Mouse (Mus musculus) limb, embryonic 11.5 days (tissue): ENCODE measurements at regions not wholly inside any gene's neighbourhood (a gene's known extent, or its start where the extent isn't known, plus 50 kb on each side); places are given as distances from the start of the nearest gene placed in this dataset.
A peak's percentile ranks its signal among the peaks of the same experiment; 100 is the strongest.

Experiments used
- ATAC-seq: fragments of 200-750 bp; cut with Nextera tagmentation; 2 replicates; pipeline ENCODE4 v1.8.0; 2017; ENCODE audit warnings: low read depth; ENCODE audit not compliant: insufficient number of reproducible peaks, low FRiP score, low TSS enrichment
- DNase-seq: peaks from one replicate; pipeline ENCODE4 v3.0.0-alpha.2; 2015; ENCODE audit warnings: low spot score
- H3K27ac ChIP-seq: fragments of 300-500 bp; sonication (generic); replicated peaks from 2 replicates; pipeline ENCODE4 v1.5.1; 2014; ENCODE audit warnings: low read depth, mild to moderate bottlenecking, low read length
- H3K27me3 ChIP-seq: fragments of 300-500 bp; sonication (generic); 2 replicates; pipeline ENCODE4 v1.6.1; 2014; ENCODE audit warnings: mild to moderate bottlenecking, low read length, mixed read lengths; ENCODE audit not compliant: control insufficient read depth, insufficient read depth
- H3K36me3 ChIP-seq: fragments of 300-500 bp; sonication (generic); 2 replicates; pipeline ENCODE4 v1.6.1; 2014; ENCODE audit warnings: mild to moderate bottlenecking, low read length, moderate library complexity, mixed read lengths; ENCODE audit not compliant: control insufficient read depth, insufficient read depth
- H3K4me1 ChIP-seq: fragments of 300-500 bp; sonication (generic); 2 replicates; pipeline ENCODE4 v1.6.1; 2014; ENCODE audit warnings: low read length, mixed read lengths; ENCODE audit not compliant: control insufficient read depth, insufficient read depth
- H3K4me2 ChIP-seq: fragments of 300-500 bp; sonication (generic); 2 replicates; pipeline ENCODE4 v1.6.1; 2014; ENCODE audit warnings: low read depth, mild to moderate bottlenecking, moderate library complexity; ENCODE audit not compliant: severe bottlenecking
- H3K4me3 ChIP-seq: fragments of 300-500 bp; sonication (generic); 2 replicates; pipeline ENCODE4 v1.5.1; 2014; ENCODE audit warnings: low read depth, low read length
- H3K9ac ChIP-seq: fragments of 300-500 bp; sonication (generic); 2 replicates; pipeline ENCODE4 v1.6.1; 2014; ENCODE audit warnings: mild to moderate bottlenecking, low read length
- H3K9me3 ChIP-seq: fragments of 300-500 bp; sonication (generic); 2 replicates; pipeline ENCODE4 v1.6.1; 2016; ENCODE audit warnings: low read length; ENCODE audit not compliant: control insufficient read depth
- WGBS: fragments of 180-500 bp; shearing (Covaris S2); extraction: QIAGEN DNeasy Blood & Tissue Kit; methylation state at CpG from one replicate; pipeline ENCODE4 v1.1.7; 2014; 5-methylcytosine and 5-hydroxymethylcytosine counted together

- Histone ChIP-seq H3K27me3 (no peaks in the 10 kb centered on the region), H3K9me3 (no peaks in the 10 kb centered on the region), H3K9ac (no peak overlapping the region), H3K4me1 (no peaks in the 10 kb centered on the region), H3K27ac (no peak overlapping the region), H3K4me3 (no peak overlapping the region), H3K36me3 (no peaks in the 10 kb centered on the region), H3K4me2 (no peak overlapping the region)
- DNase-seq (no peak), ATAC-seq (no peak)
- 92% methylated on average over 2 of the region's 2 CpGs for WGBS
These were observed 155.2 kb upstream of the Robo1 start for GRCm38 (mm10) chr16:72152920-72153319.

- no peaks in the 10 kb centered on the region for H3K27me3 ChIP-seq
- no peak overlapping the region for H3K4me3 ChIP-seq
- no peak overlapping the region for H3K27ac ChIP-seq
- no peak overlapping the region for H3K4me2 ChIP-seq
- no peak for ATAC-seq
- no peak overlapping the region for H3K9ac ChIP-seq
- H3K9me3 ChIP-seq = no peaks in the 10 kb centered on the region
- no peak for DNase-seq
- no peaks in the 10 kb centered on the region for H3K4me1 ChIP-seq
- WGBS = 89% methylated on average over 14 of the region's 14 CpGs
- H3K36me3 ChIP-seq = no peaks in the 10 kb centered on the region
These were observed 150.2 kb upstream of the Robo1 start for GRCm38 (mm10) chr16:72157913-72158312.

GRCm38 (mm10) chr16:72159411-72159810, 148.7 kb upstream of the Robo1 start:
- Histone ChIP-seq H3K4me1 (no peaks in the 10 kb centered on the region), H3K36me3 (no peaks in the 10 kb centered on the region), H3K27ac (no peak overlapping the region), H3K4me2 (no peak overlapping the region), H3K4me3 (no peak overlapping the region), H3K27me3 (no peaks in the 10 kb centered on the region), H3K9me3 (no peaks in the 10 kb centered on the region), H3K9ac (no peak overlapping the region)
- DNase-seq = no peak
- 90% methylated on average over 4 of the region's 4 CpGs for WGBS
- no peak for ATAC-seq

- no peak overlapping the region for H3K9ac ChIP-seq
- H3K9me3 ChIP-seq = no peaks in the 10 kb centered on the region
- WGBS = 84% methylated on average over 5 of the region's 5 CpGs
- H3K27ac ChIP-seq = no peak overlapping the region
- H3K27me3 ChIP-seq = no peaks in the 10 kb centered on the region
- DNase-seq (no peak), ATAC-seq (no peak)
- no peaks in the 10 kb centered on the region for H3K4me1 ChIP-seq
- no peaks in the 10 kb centered on the region for H3K36me3 ChIP-seq
- no peak overlapping the region for H3K4me2 ChIP-seq
- H3K4me3 ChIP-seq = no peak overlapping the region
These were observed 132.4 kb upstream of the Robo1 start for GRCm38 (mm10) chr16:72175727-72176126.

GRCm38 (mm10) chr16:72194320-72194719, 113.8 kb upstream of the Robo1 start:
- Histone ChIP-seq H3K9me3 (no peaks in the 10 kb centered on the region), H3K27me3 (no peaks in the 10 kb centered on the region), H3K4me1 (no peaks in the 10 kb centered on the region), H3K4me3 (no peak overlapping the region), H3K4me2 (no peak overlapping the region), H3K36me3 (no peaks in the 10 kb centered on the region), H3K27ac (no peak overlapping the region), H3K9ac (no peak overlapping the region)
- WGBS = 11% methylated on average over 1 of the region's 1 CpGs
- DNase-seq = no peak
- no peak for ATAC-seq

- no peaks in the 10 kb centered on the region for H3K9me3 ChIP-seq
- H3K4me2 ChIP-seq = no peak overlapping the region
- ATAC-seq (no peak), DNase-seq (peak; percentile 80)
- H3K27ac ChIP-seq = no peak overlapping the region
- 49% methylated on average over 15 of the region's 15 CpGs for WGBS
- H3K4me1 ChIP-seq = no peaks in the 10 kb centered on the region
- H3K9ac ChIP-seq = no peak overlapping the region
- H3K36me3 ChIP-seq = no peaks in the 10 kb centered on the region
- H3K4me3 ChIP-seq = no peak overlapping the region
- H3K27me3 ChIP-seq = no peaks in the 10 kb centered on the region
These were observed 92.6 kb upstream of the Robo1 start for GRCm38 (mm10) chr16:72215360-72216013.

GRCm38 (mm10) chr16:72218021-72218420, 90.1 kb upstream of the Robo1 start:
- no peak for ATAC-seq
- 4% methylated on average over 3 of the region's 3 CpGs for WGBS

GRCm38 (mm10) chr16:72221912-72222502, 86.1 kb upstream of the Robo1 start:
- DNase-seq (no peak), ATAC-seq (no peak)
- 69% methylated on average over 3 of the region's 3 CpGs for WGBS
- H3K27me3 ChIP-seq = no peaks in the 10 kb centered on the region
- H3K36me3 ChIP-seq = no peaks in the 10 kb centered on the region
- no peak overlapping the region for H3K4me3 ChIP-seq
- no peak overlapping the region for H3K9ac ChIP-seq
- no peaks in the 10 kb centered on the region for H3K9me3 ChIP-seq
- no peak overlapping the region for H3K27ac ChIP-seq
- no peak overlapping the region for H3K4me2 ChIP-seq
- H3K4me1 ChIP-seq = no peaks in the 10 kb centered on the region

More at GRCm38 (mm10) chr16:72218021-72218420, 90.1 kb upstream of the Robo1 start:
- H3K36me3 ChIP-seq = no peaks in the 10 kb centered on the region
- no peaks in the 10 kb centered on the region for H3K4me1 ChIP-seq
- H3K27ac ChIP-seq = no peak overlapping the region
- no peak overlapping the region for H3K9ac ChIP-seq
- H3K4me2 ChIP-seq = no peak overlapping the region
- no peaks in the 10 kb centered on the region for H3K27me3 ChIP-seq
- DNase-seq = no peak
- H3K4me3 ChIP-seq = no peak overlapping the region
- H3K9me3 ChIP-seq = no peaks in the 10 kb centered on the region

- H3K27me3 ChIP-seq = no peaks in the 10 kb centered on the region
- DNase-seq = no peak
- H3K4me1 ChIP-seq = no peaks in the 10 kb centered on the region
- 30% methylated on average over 3 of the region's 3 CpGs for WGBS
- H3K9me3 ChIP-seq = no peaks in the 10 kb centered on the region
- no peak overlapping the region for H3K27ac ChIP-seq
- no peak overlapping the region for H3K4me2 ChIP-seq
- H3K4me3 ChIP-seq = no peak overlapping the region
- no peak overlapping the region for H3K9ac ChIP-seq
- ATAC-seq = no peak
- H3K36me3 ChIP-seq = no peaks in the 10 kb centered on the region
These were observed 84.2 kb upstream of the Robo1 start for GRCm38 (mm10) chr16:72223860-72224259.
